Mouse (Mus musculus) olfactory bulb, adult 2 months (tissue): ENCODE data around the gene Defb36.

ENCODE experiments used
- CTCF ChIP-seq: fragments of 200-500 bp; IDR thresholded peaks from 2 replicates; pipeline ENCODE4 v1.5.1; 2012; ENCODE audit warnings: low read depth, mild to moderate bottlenecking, low read length, moderate library complexity; ENCODE audit not compliant: insufficient read depth
- POLR2A ChIP-seq: fragments of 200-500 bp; IDR thresholded peaks from 2 replicates; pipeline ENCODE4 v1.6.1; 2012; ENCODE audit warnings: mild to moderate bottlenecking, low read depth, low read length, moderate library complexity; ENCODE audit not compliant: insufficient read depth

GRCm38 (mm10) chr2:152601275-152601960 lies 2.7 kb upstream of the Defb36 start:
- TF ChIP-seq POLR2A: no peak
- TF ChIP-seq CTCF: 0 out of 2 replicates have a peak, but pooled peaks have one; percentile 19
